Mouse (Mus musculus) CH12.LX (cell line): Measurements from ENCODE around the gene Abraxas2.
A peak's percentile ranks its signal among the peaks of the same experiment; 100 is the strongest.

Source experiments
- CHD1 ChIP-seq: IDR thresholded peaks from 2 replicates; pipeline ENCODE4 v1.6.1; 2012; ENCODE audit warnings: low read depth, low read length, improper control_type of control experiment, inconsistent platforms
- CTCF ChIP-seq, 2 experiments: IDR thresholded peaks in 1 of 2; conservative IDR thresholded peaks in 1 of 2; 2 replicates each; pipeline ENCODE4 v1.5.1; 2011 to 2012; ENCODE audit warnings: low read depth in 2 of 2, low read length in 2 of 2, improper control_type of control experiment in 1 of 2, inconsistent platforms in 1 of 2, mild to moderate bottlenecking in 1 of 2, moderate library complexity in 1 of 2
- E2F4 ChIP-seq: IDR thresholded peaks from 2 replicates; pipeline ENCODE4 v1.6.1; 2011; ENCODE audit warnings: low read depth, low read length, improper control_type of control experiment; ENCODE audit not compliant: insufficient replicate concordance
- EP300 ChIP-seq: IDR thresholded peaks from 2 replicates; pipeline ENCODE4 v1.6.1; 2011; ENCODE audit warnings: low read length, improper control_type of control experiment
- ETS1 ChIP-seq: conservative IDR thresholded peaks from 2 replicates; pipeline ENCODE4 v1.6.1; 2012; ENCODE audit warnings: low read depth, mild to moderate bottlenecking, inconsistent platforms, low read length, improper control_type of control experiment, moderate library complexity
- HCFC1 ChIP-seq: IDR thresholded peaks from 2 replicates; pipeline ENCODE4 v1.6.1; 2012; ENCODE audit warnings: low read depth, mild to moderate bottlenecking, inconsistent platforms, low read length, improper control_type of control experiment
- KAT2A ChIP-seq: IDR thresholded peaks from 2 replicates; pipeline ENCODE4 v1.6.1; 2012; ENCODE audit warnings: low read length, improper control_type of control experiment, inconsistent platforms; ENCODE audit not compliant: insufficient replicate concordance
- MAFK ChIP-seq: IDR thresholded peaks from 2 replicates; pipeline ENCODE4 v1.6.1; 2011; ENCODE audit warnings: low read length, improper control_type of control experiment; ENCODE audit not compliant: insufficient replicate concordance
- MAX ChIP-seq: IDR thresholded peaks from 2 replicates; pipeline ENCODE4 v1.6.1; 2011; ENCODE audit warnings: low read length, improper control_type of control experiment
- PAX5 ChIP-seq: IDR thresholded peaks from 2 replicates; pipeline ENCODE4 v1.6.1; 2012; ENCODE audit warnings: low read length, inconsistent platforms, mixed read lengths
- RCOR1 ChIP-seq: conservative IDR thresholded peaks from 2 replicates; pipeline ENCODE4 v1.6.1; 2012; ENCODE audit warnings: low read depth, mild to moderate bottlenecking, inconsistent platforms, low read length, improper control_type of control experiment
- SMC3 ChIP-seq: IDR thresholded peaks from 2 replicates; pipeline ENCODE4 v1.6.1; 2011; ENCODE audit warnings: low read depth, low read length, improper control_type of control experiment
- TCF12 ChIP-seq: IDR thresholded peaks from 2 replicates; pipeline ENCODE4 v1.6.1; 2014; ENCODE audit warnings: low read depth, mild to moderate bottlenecking, inconsistent platforms, low read length, improper control_type of control experiment
- UBTF ChIP-seq: IDR thresholded peaks from 2 replicates; pipeline ENCODE4 v1.6.1; 2012; ENCODE audit warnings: low read depth, mild to moderate bottlenecking, inconsistent platforms, low read length, improper control_type of control experiment, moderate library complexity

DNA sequence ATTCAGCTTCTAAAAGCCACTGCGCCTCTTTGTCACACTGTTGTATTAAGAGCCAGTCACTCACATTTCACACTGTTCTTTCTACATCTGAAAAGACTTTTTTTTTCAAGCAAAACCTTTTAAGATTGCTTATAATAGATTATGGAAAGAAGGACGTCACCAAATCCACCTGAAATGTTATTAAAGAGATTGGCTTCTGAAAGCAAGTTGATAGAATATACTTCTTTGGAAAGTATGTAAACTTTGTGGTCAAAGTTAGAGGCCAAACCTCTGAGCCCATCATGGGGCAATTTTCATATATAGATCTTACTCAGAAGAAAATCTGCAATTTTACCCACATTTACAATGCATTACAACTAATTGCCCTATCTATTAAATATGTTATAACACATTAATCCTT lies 42.5 kb upstream of the Abraxas2 start:
- TF ChIP-seq PAX5: no peak
- TF ChIP-seq EP300: peak; percentile 80
- no peak for TF ChIP-seq MAFK
- TF ChIP-seq UBTF: no peak
- peak; percentile 49; the same call in 1 of the 2 replicates for TF ChIP-seq ETS1
- TF ChIP-seq E2F4: no peak
- TF ChIP-seq CHD1: no peak
- TF ChIP-seq CTCF (conservative IDR thresholded peaks at IDR 0.05 in 1 of 2, IDR thresholded peaks at IDR 0.05 in 1 of 2; ENCODE audit: low read depth in 2 of 2, low read length in 2 of 2): no peak
- TF ChIP-seq RCOR1: no peak
- no peak for TF ChIP-seq MAX
- TF ChIP-seq KAT2A: no peak
- no peak for TF ChIP-seq HCFC1
- TF ChIP-seq SMC3: no peak
- no peak for TF ChIP-seq TCF12
